Mouse (Mus musculus) erythroblast, embryonic 14.5 days (primary cell): Measurements from ENCODE around the gene Ccdc162. TPM values are rescaled to one million over a fixed set of nuclear protein-coding genes. Genes with fewer than 3 reads are reported as not detected.

Experiments used
- H3K27me3 ChIP-seq: 2 replicates; pipeline ENCODE4 v1.6.1; 2012; ENCODE audit warnings: inconsistent platforms; ENCODE audit not compliant: control insufficient read depth
- H3K36me3 ChIP-seq: 2 replicates; pipeline ENCODE4 v1.6.1; 2012; ENCODE audit warnings: mild to moderate bottlenecking, inconsistent platforms; ENCODE audit not compliant: control insufficient read depth
- H3K4me1 ChIP-seq: 2 replicates; pipeline ENCODE4 v1.6.1; 2012; ENCODE audit warnings: inconsistent platforms; ENCODE audit not compliant: control insufficient read depth
- H3K4me3 ChIP-seq: replicated peaks from 2 replicates; pipeline ENCODE3; 2012; ENCODE audit warnings: moderate library complexity, mild to moderate bottlenecking, inconsistent platforms
- H3K9me3 ChIP-seq: 2 replicates; pipeline ENCODE4 v1.6.1; 2012; ENCODE audit warnings: low read length, inconsistent platforms, mixed read lengths; ENCODE audit not compliant: control insufficient read depth
- GATA1 ChIP-seq: IDR thresholded peaks from 2 replicates; pipeline ENCODE4 v1.6.1; 2012; ENCODE audit warnings: low read length, inconsistent platforms, mixed read lengths
- TAL1 ChIP-seq: IDR thresholded peaks from 3 replicates; pipeline ENCODE4 v1.6.1; 2012; ENCODE audit warnings: low read length, inconsistent platforms, mixed read lengths
- polyA plus RNA-seq: library from polyadenylated mRNA; stranded (reverse); fragments of >175 nt; gene quantifications from 2 replicates; pipeline ENCODE4 v1.2.3, GENCODE M21; 2012

Ccdc162 gene
- polyA plus RNA-seq, 1 experiment: not detected

GRCm38 (mm10) chr10:41652988-41653387, 63.4 kb downstream of the Ccdc162 start:
- H3K9me3 ChIP-seq: no peaks in the 10 kb centered on the region
- H3K4me1 ChIP-seq: peaks cover 5% of the 10 kb centered on the region
- TF ChIP-seq TAL1: no peak
- no peak for TF ChIP-seq GATA1
- no peaks in the 10 kb centered on the region for H3K27me3 ChIP-seq
- no peaks in the 10 kb centered on the region for H3K36me3 ChIP-seq
- H3K4me3 ChIP-seq: no peak overlapping the region

- no peak for TF ChIP-seq GATA1
- no peak for TF ChIP-seq TAL1
- Histone ChIP-seq H3K9me3 (no peaks in the 10 kb centered on the region), H3K4me1 (peaks cover 5% of the 10 kb centered on the region), H3K36me3 (no peaks in the 10 kb centered on the region), H3K4me3 (no peak overlapping the region), H3K27me3 (no peaks in the 10 kb centered on the region)
Observed at GRCm38 (mm10) chr10:41652094-41652775, 64.2 kb downstream of the Ccdc162 start.

- Histone ChIP-seq H3K36me3 (no peaks in the 10 kb centered on the region), H3K9me3 (no peaks in the 10 kb centered on the region), H3K4me3 (no peak overlapping the region), H3K4me1 (peaks cover 5% of the 10 kb centered on the region), H3K27me3 (no peaks in the 10 kb centered on the region)
- TF ChIP-seq GATA1: no peak
- no peak for TF ChIP-seq TAL1
Observed at GRCm38 (mm10) chr10:41651532-41651931, 64.9 kb downstream of the Ccdc162 start.

DNA sequence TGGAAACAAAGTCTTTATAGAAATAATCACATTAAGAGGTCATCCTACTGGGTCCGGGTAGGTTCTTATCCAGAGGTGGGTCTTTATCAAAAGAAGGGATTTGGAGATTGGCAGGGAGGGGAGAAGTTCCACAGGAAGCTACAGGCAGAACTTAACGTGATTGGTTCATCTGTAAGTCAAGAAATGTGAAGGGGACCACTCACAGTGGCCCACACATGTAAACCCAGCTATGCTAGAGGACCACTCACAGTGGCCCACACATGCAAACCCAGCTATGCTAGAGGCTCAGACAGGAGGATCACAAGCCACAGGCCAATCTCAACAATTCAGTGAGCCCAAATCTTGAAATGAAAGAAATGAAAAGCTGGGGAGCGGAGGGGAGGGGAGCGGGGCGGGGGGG, 67.2 kb downstream of the Ccdc162 start:
- Histone ChIP-seq H3K9me3 (no peaks in the 10 kb centered on the region), H3K4me3 (no peak overlapping the region), H3K4me1 (no peaks in the 10 kb centered on the region), H3K36me3 (no peaks in the 10 kb centered on the region), H3K27me3 (no peaks in the 10 kb centered on the region)
- TF ChIP-seq TAL1 (no peak), GATA1 (no peak)

- Histone ChIP-seq H3K4me1 (no peaks in the 10 kb centered on the region), H3K27me3 (no peaks in the 10 kb centered on the region), H3K9me3 (no peaks in the 10 kb centered on the region), H3K4me3 (no peak overlapping the region), H3K36me3 (no peaks in the 10 kb centered on the region)
- TF ChIP-seq TAL1 (no peak), GATA1 (no peak)
Observed at GRCm38 (mm10) chr10:41638776-41639175, 77.7 kb downstream of the Ccdc162 start.

- Histone ChIP-seq H3K4me1 (no peaks in the 10 kb centered on the region), H3K27me3 (no peaks in the 10 kb centered on the region), H3K9me3 (no peaks in the 10 kb centered on the region), H3K4me3 (no peak overlapping the region), H3K36me3 (no peaks in the 10 kb centered on the region)
- TF ChIP-seq TAL1 (no peak), GATA1 (no peak)
Observed at GRCm38 (mm10) chr10:41635276-41636033, 81.0 kb downstream of the Ccdc162 start.

- TF ChIP-seq TAL1 (no peak), GATA1 (no peak)
- Histone ChIP-seq H3K27me3 (no peaks in the 10 kb centered on the region), H3K4me3 (no peak overlapping the region), H3K9me3 (no peaks in the 10 kb centered on the region), H3K4me1 (no peaks in the 10 kb centered on the region), H3K36me3 (no peaks in the 10 kb centered on the region)
Observed at GRCm38 (mm10) chr10:41633801-41634200, 82.6 kb downstream of the Ccdc162 start.

- no peaks in the 10 kb centered on the region for H3K27me3 ChIP-seq
- H3K4me1 ChIP-seq: no peaks in the 10 kb centered on the region
- H3K4me3 ChIP-seq: no peak overlapping the region
- TF ChIP-seq GATA1 (no peak), TAL1 (no peak)
- no peaks in the 10 kb centered on the region for H3K36me3 ChIP-seq
- no peaks in the 10 kb centered on the region for H3K9me3 ChIP-seq
Observed at GRCm38 (mm10) chr10:41632062-41632461, 84.4 kb downstream of the Ccdc162 start.

GRCm38 (mm10) chr10:41626996-41627395, 89.4 kb downstream of the Ccdc162 start:
- Histone ChIP-seq H3K4me1 (no peaks in the 10 kb centered on the region), H3K36me3 (no peaks in the 10 kb centered on the region), H3K9me3 (no peaks in the 10 kb centered on the region; the same call in 1 of the 2 replicates), H3K27me3 (no peaks in the 10 kb centered on the region), H3K4me3 (no peak overlapping the region)
- TF ChIP-seq TAL1 (no peak), GATA1 (no peak)
